ENCODE assay signal across 8 mouse cellular contexts in the genomic region with DNA sequence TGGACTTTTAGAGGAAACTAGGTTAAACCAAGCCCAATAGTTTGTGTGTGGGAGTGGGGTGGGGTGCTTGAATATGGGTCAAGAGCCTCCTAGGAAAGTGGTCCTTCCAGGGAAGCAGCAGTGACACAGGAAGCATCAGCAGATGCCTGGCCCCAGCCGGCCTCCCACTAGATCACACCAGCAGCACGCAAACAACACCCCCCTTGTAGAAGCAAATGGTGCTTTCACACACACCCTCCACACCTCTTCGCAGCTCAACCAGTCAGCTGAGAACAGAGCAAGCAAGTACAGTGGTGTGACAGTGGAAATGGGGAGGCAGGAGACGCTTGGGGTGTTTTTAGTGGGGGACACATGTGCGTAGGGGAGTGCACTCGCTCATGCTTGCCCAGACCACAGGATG. TPM values are rescaled to one million over a fixed set of nuclear protein-coding genes. Genes with fewer than 3 reads are reported as not detected.
"Had no signal": no experiment of that assay in that cellular context is flagged by ENCODE, and none has a peak within 500 bp of the region (broad histone marks: within the 10 kb centered on the region; RNA-seq: fewer than 3 reads in every experiment).

No protein-coding gene starts in this region.

- ATAC-seq: intestine, embryonic 16.5 days; lung, postnatal 0 days; midbrain, embryonic 13.5 days had no signal

- DNase-seq: kidney, adult 2 months; kidney, postnatal 25 days; lung, adult 2 months; lung, postnatal 36 days had no signal

RNA-seq across cellular contexts. Expression of a gene that starts 33.0 kb away (rescaled TPM):
- total RNA-seq: megakaryocyte progenitor cell, adult 5-6 weeks had no signal
